Mouse (Mus musculus) spleen, postnatal 0 days (tissue): Measurements from ENCODE around the gene D330020A13Rik. TPM values are rescaled to one million over a fixed set of nuclear protein-coding genes. Genes with fewer than 3 reads are reported as not detected.

Experiments
- polyA plus RNA-seq: library from polyadenylated mRNA; unstranded; fragments of >200 nt; fragmentation: Nextera tagmentation; extraction: Ambion mirVana; gene quantifications from 2 replicates; pipeline ENCODE4 v1.2.1, GENCODE M21; 2015

D330020A13Rik gene
- not detected in 2 replicates for polyA plus RNA-seq

GRCm38 (mm10) chr6:120294056-120294784 lies at the start of gene D330020A13Rik, which contains the start of gene B4galnt3:
TSS of gene D330020A13Rik (plus strand) at chr6:120294364.
TSS of gene B4galnt3 (minus strand) at chr6:120294559.

Other genes with a start within 250 kb of the D330020A13Rik start
- gene Ninj2, start 201.0 kb upstream of the D330020A13Rik start, polyA plus RNA-seq, result 0.20 and 0.58 TPM in 2 replicates
- gene B4galnt3, start 195 bp downstream of the D330020A13Rik start, polyA plus RNA-seq, result 0.14 and 0.18 TPM in 2 replicates
- gene Kdm5a, start 69.8 kb downstream of the D330020A13Rik start, polyA plus RNA-seq, result 33.3 and 34.0 TPM in 2 replicates
- gene Ccdc77, start 70.0 kb downstream of the D330020A13Rik start, polyA plus RNA-seq, result 19.1 and 19.9 TPM in 2 replicates
- gene Il17ra, start 168.9 kb downstream of the D330020A13Rik start, polyA plus RNA-seq, result 18.9 and 25.0 TPM in 2 replicates
- gene Tmem121b, start 199.4 kb downstream of the D330020A13Rik start, polyA plus RNA-seq, result 0.04 and 0.05 TPM in 2 replicates
- 10.2 and 11.2 TPM in 2 replicates for gene Hdhd5, start 237.0 kb downstream of the D330020A13Rik start, polyA plus RNA-seq